Mouse (Mus musculus) brain, embryonic 14.5 days (tissue): ENCODE measurements around the gene Rad54l.

Experiments used
- CTCF ChIP-seq: fragments of 200-500 bp; IDR thresholded peaks from 2 replicates; pipeline ENCODE4 v1.5.1; 2012; ENCODE audit warnings: inconsistent platforms, mild to moderate bottlenecking, moderate library complexity, borderline replicate concordance; ENCODE audit not compliant: insufficient read depth, insufficient read length; ENCODE audit errors: extremely low read depth
- POLR2A ChIP-seq: fragments of 200-500 bp; IDR thresholded peaks from 2 replicates; pipeline ENCODE4 v1.6.1; 2012; ENCODE audit warnings: mild to moderate bottlenecking, inconsistent platforms, borderline replicate concordance; ENCODE audit not compliant: poor library complexity, insufficient read depth, insufficient read length, severe bottlenecking; ENCODE audit errors: extremely low read depth

DNA sequence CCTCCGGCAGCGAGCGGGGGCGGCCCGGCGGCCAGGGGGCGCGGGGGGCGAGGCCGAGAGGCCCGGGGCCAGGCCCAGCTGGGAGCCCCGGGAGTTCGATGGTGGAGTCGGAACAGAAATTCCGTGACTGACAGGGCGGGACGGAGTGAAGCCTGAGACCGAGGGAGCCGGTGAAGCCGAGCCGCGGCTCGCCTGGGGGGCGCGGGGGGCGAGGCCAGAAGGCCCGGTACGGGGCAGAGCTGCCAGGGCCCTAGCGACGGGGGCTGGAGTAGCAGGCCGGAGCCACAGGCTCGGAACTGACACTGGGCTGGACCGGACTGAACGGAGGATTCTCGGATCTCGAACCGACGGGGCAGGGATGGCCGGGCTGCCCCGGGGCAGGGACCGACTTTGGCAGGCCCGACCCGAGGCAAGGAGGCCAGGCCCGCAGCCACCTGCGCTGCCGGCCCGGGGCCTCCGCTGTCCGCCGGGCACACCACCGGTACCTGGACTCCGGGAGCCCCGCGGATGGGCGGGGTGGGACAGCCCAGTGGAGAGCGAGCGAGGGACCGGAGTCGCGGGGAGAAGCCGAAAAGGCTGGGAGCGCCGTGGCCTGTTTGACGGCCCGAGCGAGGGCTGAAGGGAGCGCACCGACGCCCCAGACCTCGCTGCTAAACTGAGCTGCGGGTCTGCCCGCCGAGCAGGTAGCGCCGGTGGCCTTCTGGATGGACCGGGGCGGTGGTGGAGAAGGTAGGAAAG is 47.7 kb downstream of the Rad54l start:
- TF ChIP-seq CTCF (peak; percentile 41; the same call in 1 of the 2 replicates), POLR2A (no peak)
